Mouse (Mus musculus): ENCODE results near the gene Zfp69. TPM values are rescaled to one million over a fixed set of nuclear protein-coding genes. Genes with fewer than 3 reads are reported as not detected.

The Zfp69 gene
- polyA plus RNA-seq, 1 experiment from 2014 or later = 10.3 TPM

DNA sequence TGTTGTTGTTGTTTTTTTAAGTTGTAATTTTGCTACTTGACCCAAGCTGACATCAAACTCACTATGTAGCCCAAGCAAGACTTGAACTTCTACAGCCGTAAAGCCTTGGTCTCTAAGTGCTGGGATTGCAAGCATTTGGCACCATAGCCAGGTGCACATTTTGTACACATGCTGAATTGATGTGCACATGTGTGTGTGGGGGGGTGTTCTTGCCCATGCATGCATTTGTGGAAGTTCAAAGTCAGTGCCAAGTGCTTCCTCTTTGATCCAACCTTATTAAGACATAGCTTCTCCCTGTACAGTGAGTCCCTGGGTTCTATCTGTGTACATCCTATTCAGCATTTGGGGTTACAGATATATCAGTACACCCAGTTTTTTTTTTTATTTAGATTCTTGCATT, 4.1 kb upstream of the Zfp69 start:
- Histone ChIP-seq H3K4me1 (peaks cover 22% of the 10 kb centered on the region), H3K27ac (replicated peaks) (no peak overlapping the region), H3K4me3 (no peak overlapping the region), H3K9me3 (replicated peaks) (no peaks in the 10 kb centered on the region), H3K27me3 (ENCODE audit: low read depth, poor library complexity, severe bottlenecking) (no peaks in the 10 kb centered on the region), H3K36me3 (no peaks in the 10 kb centered on the region)
- no peak for DNase-seq (ENCODE audit: low spot score)
- WGBS = 88% methylated on average over 1 of the region's 1 CpGs

DNA sequence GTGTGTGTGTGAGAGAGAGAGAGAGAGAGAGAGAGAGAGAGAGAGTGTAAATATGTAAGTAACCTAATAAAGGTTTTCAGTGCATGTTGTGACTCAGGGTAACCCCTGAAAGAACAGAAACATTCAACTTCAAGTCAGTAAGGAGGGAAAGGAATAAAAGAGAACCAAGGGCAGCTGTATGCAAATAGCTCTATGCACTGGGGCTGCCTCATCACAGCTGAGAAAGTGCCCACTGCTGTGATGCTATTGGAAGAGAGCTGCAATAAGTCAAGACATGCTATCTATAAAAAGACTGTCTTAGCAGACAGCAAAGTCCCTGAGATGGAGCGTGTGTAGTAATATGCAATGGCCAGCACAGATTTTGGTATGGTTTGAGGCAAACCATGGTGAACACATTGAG, 2.2 kb upstream of the Zfp69 start:
- Histone ChIP-seq H3K27me3 (ENCODE audit: low read depth, poor library complexity, severe bottlenecking) (no peaks in the 10 kb centered on the region), H3K36me3 (no peaks in the 10 kb centered on the region), H3K27ac (replicated peaks) (no peak overlapping the region; the same call in 1 of the 2 replicates), H3K4me1 (peaks cover 24% of the 10 kb centered on the region), H3K4me3 (no peak overlapping the region), H3K9me3 (replicated peaks) (no peaks in the 10 kb centered on the region)
- no peak for DNase-seq (ENCODE audit: low spot score)
- 74% methylated on average over 1 of the region's 1 CpGs for WGBS

- Histone ChIP-seq H3K4me1 (peaks cover 24% of the 10 kb centered on the region), H3K4me3 (no peak overlapping the region), H3K9me3 (replicated peaks) (no peaks in the 10 kb centered on the region), H3K27me3 (ENCODE audit: low read depth, poor library complexity, severe bottlenecking) (no peaks in the 10 kb centered on the region), H3K27ac (replicated peaks) (peak overlapping the region; percentile 61), H3K36me3 (no peaks in the 10 kb centered on the region)
- WGBS = 82% methylated on average over 4 of the region's 4 CpGs
- DNase-seq (ENCODE audit: low spot score) = no peak
These were observed 1.5 kb upstream of the Zfp69 start for GRCm38 (mm10) chr4:120953038-120953437.

GRCm38 (mm10) chr4:120952163-120952562, 664 bp upstream of the Zfp69 start:
- Histone ChIP-seq H3K4me3 (peak overlapping the region; percentile 91), H3K9me3 (replicated peaks) (no peaks in the 10 kb centered on the region), H3K27ac (replicated peaks) (peak overlapping the region; percentile 93), H3K27me3 (ENCODE audit: low read depth, poor library complexity, severe bottlenecking) (no peaks in the 10 kb centered on the region), H3K36me3 (peaks cover 4% of the 10 kb centered on the region), H3K4me1 (peaks cover 24% of the 10 kb centered on the region)
- DNase-seq (ENCODE audit: low spot score) = no peak
- WGBS = 55% methylated on average over 6 of the region's 6 CpGs

DNA sequence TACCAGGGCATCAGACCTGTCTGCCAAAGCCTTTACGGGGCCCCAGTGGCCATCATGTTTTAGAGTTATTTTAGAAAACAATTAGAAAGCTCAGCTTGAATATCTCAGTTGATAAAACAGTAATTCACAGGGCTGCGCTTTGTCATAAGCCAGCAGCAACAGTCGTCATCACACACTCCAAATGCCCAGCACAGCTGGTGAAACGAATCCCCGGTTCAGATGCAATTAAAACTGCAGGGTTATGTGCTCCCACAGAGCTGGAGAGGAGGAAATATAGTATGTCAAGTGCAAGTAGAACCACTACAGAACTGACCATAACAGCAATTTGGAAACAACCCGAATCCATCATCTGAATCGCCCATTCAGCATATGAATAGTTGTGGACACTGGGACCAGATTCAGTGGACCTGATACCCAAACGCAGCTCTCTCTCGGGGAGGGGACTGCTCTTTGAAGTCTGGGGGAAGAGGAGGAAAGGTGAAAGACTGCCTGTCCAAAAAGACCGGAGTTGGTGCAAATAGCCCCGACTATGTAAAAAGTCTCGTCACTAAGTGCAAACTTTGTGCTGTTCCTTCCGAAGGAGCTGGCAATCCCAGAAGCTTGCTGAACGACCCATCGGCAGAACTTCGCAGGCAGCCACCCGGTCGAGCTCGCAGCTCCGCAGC, 604 bp downstream of the Zfp69 start:
- H3K4me3 ChIP-seq = peak overlapping the region; percentile 91

GRCm38 (mm10) chr4:120948938-120949337, 2.6 kb downstream of the Zfp69 start:
- Histone ChIP-seq H3K27ac (replicated peaks) (no peak overlapping the region), H3K4me1 (peaks cover 24% of the 10 kb centered on the region), H3K9me3 (replicated peaks) (no peaks in the 10 kb centered on the region), H3K27me3 (ENCODE audit: low read depth, poor library complexity, severe bottlenecking) (no peaks in the 10 kb centered on the region), H3K36me3 (peaks cover 31% of the 10 kb centered on the region), H3K4me3 (no peak overlapping the region)
- WGBS = 76% methylated on average over 3 of the region's 3 CpGs
- DNase-seq (ENCODE audit: low spot score) = no peak

More for the DNA sequence above, 604 bp downstream of the Zfp69 start:
- no peaks in the 10 kb centered on the region for H3K9me3 ChIP-seq (replicated peaks)
- peaks cover 16% of the 10 kb centered on the region for H3K36me3 ChIP-seq
- H3K4me1 ChIP-seq = peaks cover 24% of the 10 kb centered on the region
- DNase-seq (ENCODE audit: low spot score) = no peak
- peak overlapping the region; percentile 93 for H3K27ac ChIP-seq (replicated peaks)
- WGBS = 10% methylated on average over 20 of the region's 20 CpGs
- H3K27me3 ChIP-seq (ENCODE audit: low read depth, poor library complexity, severe bottlenecking) = no peaks in the 10 kb centered on the region

DNA sequence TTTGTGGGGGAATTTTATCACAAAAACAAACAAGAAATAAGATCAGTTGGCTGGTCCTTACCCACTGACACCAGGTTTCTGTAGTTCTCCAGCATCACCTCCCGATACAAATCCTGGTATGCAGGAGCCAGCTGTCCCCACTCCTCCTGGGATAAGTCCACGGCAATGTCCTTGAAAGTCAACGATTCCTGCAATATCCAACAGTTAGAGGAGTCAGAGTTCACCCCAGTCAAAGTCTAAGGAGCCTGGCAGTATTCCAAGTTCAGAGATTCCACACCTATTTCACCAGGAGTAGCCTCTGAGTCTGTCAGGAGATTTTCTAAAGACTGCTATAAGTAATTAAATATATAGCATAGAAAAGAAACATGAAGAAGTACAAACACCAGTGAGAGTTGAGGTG, 16.5 kb downstream of the Zfp69 start:
- Histone ChIP-seq H3K27me3 (ENCODE audit: low read depth, poor library complexity, severe bottlenecking) (no peaks in the 10 kb centered on the region), H3K4me3 (no peak overlapping the region), H3K4me1 (no peaks in the 10 kb centered on the region), H3K36me3 (peaks cover 25% of the 10 kb centered on the region), H3K9me3 (replicated peaks) (peaks cover 11% of the 10 kb centered on the region), H3K27ac (replicated peaks) (no peak overlapping the region)
- WGBS = 88% methylated on average over 3 of the region's 3 CpGs
- no peak for DNase-seq (ENCODE audit: low spot score)

DNA sequence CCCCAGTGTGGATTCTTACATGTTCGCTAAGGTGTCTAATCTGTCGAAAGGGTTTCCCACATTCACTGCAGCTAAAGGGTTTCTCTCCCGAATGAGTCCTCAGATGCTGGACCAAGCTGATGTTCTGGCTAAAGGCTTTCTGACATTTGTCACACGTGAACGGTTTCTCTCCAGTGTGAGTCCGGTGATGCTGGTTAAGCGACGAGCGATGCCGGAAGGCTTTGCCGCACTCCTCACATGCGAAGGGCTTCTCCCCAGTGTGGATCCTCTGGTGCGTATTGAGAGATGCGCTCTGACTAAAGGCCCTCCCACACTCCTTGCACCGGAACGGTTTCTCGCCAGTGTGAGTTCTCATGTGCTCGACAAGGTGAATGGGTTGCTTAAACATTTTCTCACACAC, 20.8 kb downstream of the Zfp69 start:
- Histone ChIP-seq H3K9me3 (replicated peaks) (peaks cover 11% of the 10 kb centered on the region), H3K4me3 (no peak overlapping the region), H3K4me1 (no peaks in the 10 kb centered on the region), H3K27ac (replicated peaks) (no peak overlapping the region), H3K27me3 (ENCODE audit: low read depth, poor library complexity, severe bottlenecking) (no peaks in the 10 kb centered on the region), H3K36me3 (peaks cover 25% of the 10 kb centered on the region)
- no peak for DNase-seq (ENCODE audit: low spot score)
- WGBS = 96% methylated on average over 18 of the region's 18 CpGs

GRCm38 (mm10) chr4:120928686-120929085, 22.8 kb downstream of the Zfp69 start:
- no peak overlapping the region for H3K4me3 ChIP-seq

DNA sequence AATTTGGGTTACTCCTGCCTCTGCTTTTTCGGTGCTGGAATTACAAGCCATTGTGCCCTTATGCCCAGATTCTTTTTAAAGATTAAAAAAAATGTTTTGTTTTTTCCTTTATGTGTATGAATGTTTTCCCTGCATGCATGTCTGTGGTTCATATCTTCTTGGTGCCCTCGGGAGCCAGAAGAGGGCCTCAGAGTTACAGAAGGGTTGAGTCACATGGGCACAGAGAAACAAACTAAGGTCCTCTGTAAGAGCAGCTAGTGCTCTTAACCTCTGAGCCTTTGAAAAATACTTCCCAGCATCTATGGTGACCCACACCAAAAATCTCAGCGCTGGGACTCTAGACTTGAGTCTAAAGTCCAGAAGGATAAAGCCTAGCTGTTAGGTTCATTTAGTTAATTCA, 26.1 kb downstream of the Zfp69 start:
- whole genome bisulfite sequencing = 28% methylated on average over 3 of the region's 3 CpGs
- H3K9me3 ChIP-seq (replicated peaks) = peaks cover 22% of the 10 kb centered on the region; the same call in 1 of the 2 replicates

More at GRCm38 (mm10) chr4:120928686-120929085, 22.8 kb downstream of the Zfp69 start:
- no peak for DNase-seq (ENCODE audit: low spot score)
- WGBS = 82% methylated on average over 3 of the region's 3 CpGs
- H3K27me3 ChIP-seq (ENCODE audit: low read depth, poor library complexity, severe bottlenecking) = no peaks in the 10 kb centered on the region
- H3K4me1 ChIP-seq = peaks cover 15% of the 10 kb centered on the region
- H3K36me3 ChIP-seq = peaks cover 14% of the 10 kb centered on the region
- H3K9me3 ChIP-seq (replicated peaks) = peaks cover 11% of the 10 kb centered on the region
- no peak overlapping the region for H3K27ac ChIP-seq (replicated peaks)

GRCm38 (mm10) chr4:120924554-120925299, 26.8 kb downstream of the Zfp69 start, which contains the start of gene Exo5:
Gene Exo5, minus strand, starts transcription at chr4:120925017.
- peak; percentile 94 for DNase-seq (ENCODE audit: low spot score)
- H3K4me3 ChIP-seq = peak within 1 kb of the TSS; percentile 69
- H3K9me3 ChIP-seq (replicated peaks) = peaks cover 19% of the 10 kb centered on the region; the same call in 1 of the 2 replicates
- under 1% methylated on average over 33 of the region's 33 CpGs for WGBS
- peaks cover 36% of the 10 kb centered on the region for H3K36me3 ChIP-seq
- H3K27ac ChIP-seq (replicated peaks) = peak within 1 kb of the TSS; percentile 91
- peaks cover 27% of the 10 kb centered on the region for H3K4me1 ChIP-seq
- no peaks in the 10 kb centered on the region for H3K27me3 ChIP-seq (ENCODE audit: low read depth, poor library complexity, severe bottlenecking)

More for the DNA sequence above, 26.1 kb downstream of the Zfp69 start:
- Histone ChIP-seq H3K4me3 (peak overlapping the region; percentile 69), H3K36me3 (peaks cover 33% of the 10 kb centered on the region), H3K27ac (replicated peaks) (peak overlapping the region; percentile 91), H3K4me1 (peaks cover 27% of the 10 kb centered on the region), H3K27me3 (ENCODE audit: low read depth, poor library complexity, severe bottlenecking) (no peaks in the 10 kb centered on the region)
- no peak for DNase-seq (ENCODE audit: low spot score)

DNA sequence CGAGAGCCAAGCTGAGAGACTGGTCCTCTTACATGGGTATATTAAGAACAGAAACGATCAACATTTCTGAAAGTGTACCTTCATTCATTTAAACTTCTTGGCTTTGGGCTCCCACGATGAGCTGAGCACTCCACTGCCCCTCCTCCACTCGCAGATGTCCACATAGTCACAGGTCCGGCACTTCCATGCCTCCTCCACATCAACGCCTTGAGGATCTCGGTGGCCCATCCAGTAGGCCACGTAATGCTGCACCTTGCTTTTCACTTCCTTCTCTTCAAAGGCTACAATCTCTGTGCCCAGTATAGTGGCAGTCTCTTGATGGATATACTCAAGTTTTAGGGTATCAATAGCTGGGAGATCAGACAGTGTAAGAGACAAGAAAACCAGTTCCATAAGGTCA, 30.0 kb downstream of the Zfp69 start:
- WGBS = 94% methylated on average over 8 of the region's 8 CpGs
- H3K36me3 ChIP-seq = peaks cover 42% of the 10 kb centered on the region
- no peaks in the 10 kb centered on the region for H3K27me3 ChIP-seq (ENCODE audit: low read depth, poor library complexity, severe bottlenecking)
- no peak overlapping the region for H3K4me3 ChIP-seq
- DNase-seq (ENCODE audit: low spot score) = no peak
- H3K9me3 ChIP-seq (replicated peaks) = peaks cover 19% of the 10 kb centered on the region; the same call in 1 of the 2 replicates
- no peak overlapping the region for H3K27ac ChIP-seq (replicated peaks)
- H3K4me1 ChIP-seq = peaks cover 27% of the 10 kb centered on the region

GRCm38 (mm10) chr4:120914501-120914900, 37.0 kb downstream of the Zfp69 start:
- no peaks in the 10 kb centered on the region for H3K9me3 ChIP-seq (replicated peaks)
- H3K36me3 ChIP-seq = peaks cover 3% of the 10 kb centered on the region
- H3K27ac ChIP-seq (replicated peaks) = no peak overlapping the region
- H3K27me3 ChIP-seq (ENCODE audit: low read depth, poor library complexity, severe bottlenecking) = no peaks in the 10 kb centered on the region
- H3K4me1 ChIP-seq = no peaks in the 10 kb centered on the region
- WGBS = 78% methylated on average over 4 of the region's 4 CpGs
- DNase-seq (ENCODE audit: low spot score) = no peak
- no peak overlapping the region for H3K4me3 ChIP-seq

Measured in midbrain, embryonic 10.5 days (tissue).